Mouse (Mus musculus): ENCODE data around the gene Glt6d1.
"Not testable (repeated sequence)": the region's sequence is repeated elsewhere in the genome, so short reads cannot be mapped to it uniquely, and the experiment has no call there.

The Glt6d1 gene

DNA sequence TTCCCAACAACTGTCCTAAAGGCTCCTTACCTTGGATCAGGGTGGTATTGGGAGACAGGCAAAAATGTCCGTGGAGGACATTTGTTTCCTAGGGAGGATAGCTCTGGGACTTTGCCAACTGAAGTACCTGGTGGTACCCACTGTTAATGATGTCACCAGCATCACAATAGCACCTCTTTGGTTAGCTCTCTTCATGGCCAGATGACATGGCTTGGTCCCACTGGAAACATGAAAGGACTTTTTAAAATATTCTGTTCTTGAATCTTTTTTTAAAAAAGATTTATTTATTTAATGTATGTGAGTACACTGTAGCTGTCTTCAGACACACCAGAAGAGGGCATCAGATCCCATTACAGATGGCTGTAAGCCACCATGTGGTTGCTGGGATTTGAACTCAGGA, at the start of gene Glt6d1:
TSS of gene Glt6d1 (minus strand) at position 101 of the 400 bp plus-strand sequence.
- not testable (repeated sequence) for DNase-seq

DNA sequence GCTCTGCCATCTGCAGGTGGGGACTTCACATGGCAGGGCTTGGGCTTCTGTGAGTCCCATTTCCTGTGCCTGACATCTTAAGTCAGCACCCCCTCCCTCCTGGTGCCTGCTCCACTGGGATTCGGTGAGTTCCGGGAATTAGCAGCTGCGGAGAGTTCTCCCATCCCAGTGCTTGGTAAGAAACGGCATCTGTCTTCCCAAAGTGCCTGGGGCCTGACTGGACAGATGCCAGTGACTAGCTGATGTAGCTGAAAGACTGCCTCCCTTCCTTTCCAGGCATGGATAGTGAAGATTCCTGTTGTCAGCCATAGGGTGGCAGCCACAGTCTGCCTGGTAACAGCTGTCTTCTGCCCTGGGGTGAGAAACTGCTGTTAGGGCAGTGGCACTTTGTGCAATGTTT, 49.8 kb upstream of the Glt6d1 start:
- DNase-seq, result peak; percentile 83

GRCm38 (mm10) chr2:25864230-25864629, 48.6 kb upstream of the Glt6d1 start:
- DNase-seq, result peak; percentile 30

DNA sequence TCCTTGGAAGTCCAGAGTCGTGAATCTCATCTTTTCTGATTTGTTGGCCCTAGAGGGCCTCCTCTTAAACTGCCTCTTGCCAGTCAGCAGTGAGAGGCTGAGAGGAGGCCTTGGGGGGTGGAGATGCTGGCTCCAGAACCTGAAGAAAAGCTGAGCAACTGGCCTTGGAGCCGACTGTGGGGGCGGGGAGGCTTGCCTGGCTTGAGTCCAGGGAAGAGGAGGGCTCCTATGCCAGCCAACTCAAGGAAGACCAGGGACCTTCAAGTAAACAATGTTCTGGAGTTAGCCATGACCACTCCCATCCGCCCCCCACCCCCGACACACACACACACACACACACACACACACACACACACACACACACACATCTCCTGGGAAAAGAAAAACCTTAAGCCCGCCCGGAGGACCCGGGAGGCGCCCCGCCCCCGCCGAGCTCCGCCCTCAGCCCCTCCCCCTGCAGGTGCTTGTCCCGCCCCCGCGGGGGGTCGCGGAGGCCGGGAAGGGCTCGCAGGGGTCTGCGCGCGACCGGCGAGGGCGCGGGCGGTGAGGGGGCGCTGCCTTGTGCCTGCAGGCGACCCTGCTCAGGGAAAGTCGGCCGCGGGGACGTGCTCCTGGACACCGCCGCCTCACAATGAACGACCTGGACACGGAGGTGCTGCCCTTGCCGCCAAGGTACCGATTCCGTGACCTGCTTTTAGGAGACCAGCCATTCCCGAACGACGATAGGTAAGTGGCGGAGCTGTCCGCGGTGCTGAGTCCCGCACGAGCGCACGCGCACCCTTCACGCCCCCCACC, 47.9 kb upstream of the Glt6d1 start, which contains the start of gene Kcnt1:
TSS of gene Kcnt1 (plus strand) at position 398 of the 795 bp plus-strand sequence.
- peak; percentile 65 for DNase-seq

DNA sequence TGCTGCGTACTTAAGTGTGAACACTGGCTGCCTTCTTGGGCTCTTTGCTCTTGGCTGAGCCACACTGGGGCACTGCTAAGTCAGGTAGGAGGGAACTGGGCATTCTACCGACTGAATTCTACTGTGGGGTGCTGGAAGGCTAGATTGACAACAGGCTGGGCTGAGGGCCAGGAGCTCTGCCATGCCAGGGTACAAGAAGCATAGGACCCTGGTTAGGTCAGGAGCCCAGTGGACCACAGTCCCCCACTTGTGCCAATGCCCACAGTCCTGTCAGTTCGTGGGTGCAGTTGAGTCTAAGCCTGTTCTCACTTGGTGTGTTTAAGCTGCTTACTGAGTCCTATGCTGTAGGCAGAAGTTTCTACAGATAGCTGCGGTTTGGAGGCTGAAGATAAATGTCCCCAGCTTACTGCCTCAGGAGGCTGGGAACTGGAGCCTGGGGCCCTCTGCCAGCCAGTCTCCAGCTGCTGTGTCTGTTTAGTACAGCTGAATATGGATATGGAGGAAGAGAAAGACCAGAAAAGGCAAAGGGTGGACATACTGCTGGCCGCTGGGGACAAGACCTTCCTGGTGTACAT, 47.1 kb upstream of the Glt6d1 start:
- DNase-seq, result peak; percentile 59

DNA sequence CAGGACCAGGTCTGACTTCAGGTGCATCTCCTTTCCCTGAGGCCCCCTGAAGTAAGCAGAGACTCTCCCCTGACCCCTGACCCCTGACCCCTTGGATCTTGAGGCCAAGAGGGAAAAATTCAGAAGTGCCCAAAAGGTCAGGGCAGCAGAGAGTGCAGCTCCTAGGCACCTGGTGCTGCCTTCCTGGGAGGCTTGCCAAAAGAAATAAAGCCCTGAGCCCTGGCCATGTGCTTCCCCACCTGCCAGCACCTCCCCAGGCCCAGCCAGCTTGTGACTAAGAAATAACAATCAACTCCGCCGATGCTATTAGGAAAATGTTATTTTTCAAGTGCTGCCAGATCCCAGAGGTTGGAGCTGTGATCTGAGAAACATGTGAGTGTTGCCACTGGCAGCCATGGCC, 46.4 kb upstream of the Glt6d1 start:
- no peak for DNase-seq

- DNase-seq, result no peak
These were observed 44.2 kb upstream of the Glt6d1 start for GRCm38 (mm10) chr2:25859891-25860290.

DNA sequence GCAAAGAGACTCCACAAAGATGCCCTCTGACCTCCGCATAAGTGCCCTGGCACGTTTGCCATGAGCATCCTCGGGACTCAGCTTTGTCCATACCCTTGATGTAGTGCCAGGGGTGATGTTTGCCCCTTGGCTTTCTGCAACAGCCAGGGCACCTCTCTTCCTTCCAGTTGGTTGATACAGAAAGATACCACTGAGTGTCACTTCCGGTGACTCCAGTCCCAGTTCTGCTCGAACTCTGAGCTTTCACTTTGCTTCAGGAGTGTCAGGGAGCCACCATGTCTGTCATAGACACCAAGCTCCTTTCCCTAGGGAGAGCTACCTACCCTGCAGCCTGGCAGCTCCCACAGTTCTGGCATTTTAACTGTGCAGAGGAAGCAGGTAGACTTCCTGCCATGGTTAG, 38.4 kb upstream of the Glt6d1 start:
- no peak for DNase-seq

GRCm38 (mm10) chr2:25852626-25853025, 37.0 kb upstream of the Glt6d1 start:
- DNase-seq, result peak; percentile 66

GRCm38 (mm10) chr2:25850330-25850729, 34.7 kb upstream of the Glt6d1 start:
- peak; percentile 30 for DNase-seq

- DNase-seq, result no peak
These were observed 31.6 kb upstream of the Glt6d1 start, which contains the start of gene Sohlh1 for GRCm38 (mm10) chr2:25847226-25847625. TSS of gene Sohlh1 (minus strand) at chr2:25847248.

GRCm38 (mm10) chr2:25846516-25846915, 30.9 kb upstream of the Glt6d1 start:
- DNase-seq, result no peak

DNA sequence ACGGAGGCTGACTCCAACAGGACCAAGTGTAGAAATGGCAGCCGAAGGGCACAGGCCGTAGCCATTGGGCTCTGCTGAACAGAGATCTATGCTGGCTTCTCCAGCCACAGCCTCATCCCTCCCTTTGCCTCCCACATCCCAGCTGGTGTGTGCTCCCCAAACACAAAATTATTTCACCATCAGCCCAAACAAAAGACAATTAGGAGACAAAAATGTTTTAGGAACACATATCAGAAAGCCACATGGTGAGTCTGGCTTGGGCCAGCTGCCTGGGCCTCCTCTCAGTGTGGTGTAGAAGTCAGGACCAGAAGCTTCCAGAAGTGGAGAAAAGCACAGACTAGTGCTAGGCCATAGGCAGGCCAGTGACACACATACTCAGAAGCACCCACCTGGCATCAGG, 28.4 kb upstream of the Glt6d1 start:
- DNase-seq, result no peak

- DNase-seq, result peak; percentile 51
These were observed 27.1 kb upstream of the Glt6d1 start for GRCm38 (mm10) chr2:25842758-25843157.

DNA sequence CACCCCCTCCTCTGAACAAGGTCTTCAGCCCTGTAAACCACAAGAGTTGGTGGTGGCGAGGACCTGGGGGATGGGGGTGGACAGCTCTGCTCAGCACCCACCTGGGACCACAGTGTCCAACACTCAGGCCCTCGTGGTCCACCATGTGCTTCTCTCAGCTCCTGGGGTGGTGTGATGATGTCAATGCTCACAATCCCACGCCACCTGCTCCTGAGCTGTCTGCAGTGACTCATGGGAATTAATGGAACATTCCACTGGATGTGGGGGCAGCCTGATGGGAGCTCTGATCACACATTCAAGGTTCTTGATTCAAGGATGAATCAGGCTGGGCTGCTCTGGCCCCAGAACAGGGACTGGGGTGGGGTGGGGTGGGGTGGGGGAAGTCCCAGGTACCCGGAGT, 26.5 kb upstream of the Glt6d1 start:
- DNase-seq, result peak; percentile 68

DNA sequence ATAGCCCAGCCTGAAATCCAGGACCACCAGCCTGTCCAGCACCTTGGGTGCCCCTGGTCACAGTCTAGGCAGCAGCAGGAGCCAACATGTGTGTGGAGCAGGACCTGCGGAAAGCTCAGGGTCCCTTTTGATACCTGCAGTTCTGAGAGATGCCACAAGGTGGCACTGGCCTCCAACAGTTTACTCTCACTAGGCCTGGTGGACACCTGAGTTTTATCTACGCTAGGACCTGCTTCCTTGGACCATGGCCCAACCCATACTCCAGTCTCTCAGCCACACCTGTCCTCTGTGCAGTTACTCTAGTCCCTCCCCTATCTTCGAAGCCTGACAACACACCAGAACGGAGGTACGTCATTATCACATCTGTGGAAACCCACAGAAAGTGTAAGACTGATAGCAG, 20.6 kb upstream of the Glt6d1 start:
- DNase-seq, result peak; percentile 76

GRCm38 (mm10) chr2:25830786-25831185, 15.1 kb upstream of the Glt6d1 start:
- DNase-seq, result no peak

DNA sequence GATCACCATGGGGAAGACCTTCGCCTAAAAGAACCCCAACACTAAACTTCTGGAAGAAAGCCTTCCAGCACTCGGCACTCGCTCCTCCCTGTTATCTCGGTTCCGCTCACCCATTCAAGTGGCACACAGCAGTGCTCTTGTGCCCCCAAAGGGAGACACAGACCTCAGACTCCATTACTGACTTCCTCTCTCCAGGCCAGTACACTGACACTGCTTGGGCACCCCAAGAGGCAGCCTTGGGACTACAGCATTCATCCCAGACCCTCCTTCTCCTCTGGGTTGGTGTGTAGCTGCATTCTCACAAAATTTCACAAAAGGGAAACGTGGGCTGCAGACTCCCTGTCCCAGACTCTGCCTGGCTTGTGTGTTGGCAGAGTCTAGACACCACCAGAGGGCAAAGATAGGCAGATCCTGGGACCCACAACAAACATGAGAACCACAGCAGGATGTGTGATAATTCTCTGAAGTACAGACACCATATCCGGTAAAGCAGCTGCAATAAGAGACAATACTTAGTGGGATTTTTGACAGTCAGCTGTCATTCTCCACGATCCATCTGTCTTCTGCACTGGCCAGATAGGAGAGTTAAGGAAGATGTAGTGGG, 12.8 kb upstream of the Glt6d1 start:
- DNase-seq, result no peak

- no peak for DNase-seq
These were observed 9.1 kb upstream of the Glt6d1 start for GRCm38 (mm10) chr2:25824751-25825150.

DNA sequence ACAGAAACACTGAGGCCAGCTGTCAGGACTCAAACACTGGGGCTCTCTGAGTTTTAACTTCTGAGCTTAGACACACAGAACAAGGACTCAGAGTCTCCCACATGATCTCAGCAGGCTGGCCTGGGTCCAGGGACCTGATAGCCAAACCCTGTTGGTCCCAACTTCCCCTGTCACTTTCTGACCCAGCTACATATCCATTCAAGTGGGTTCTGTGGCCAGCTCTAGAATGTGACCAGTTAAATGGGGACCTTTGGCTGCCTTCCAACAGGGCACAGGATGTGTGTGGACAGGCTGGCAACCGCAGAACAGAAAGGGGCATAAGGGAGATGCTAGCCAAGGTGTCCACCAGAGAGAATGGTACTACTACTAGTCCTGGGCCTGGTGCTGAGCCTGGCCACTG, 7.2 kb upstream of the Glt6d1 start, which contains the start of gene Lcn9:
TSS of gene Lcn9 (plus strand) at position 348 of the 400 bp plus-strand sequence.
- DNase-seq, result no peak

DNA sequence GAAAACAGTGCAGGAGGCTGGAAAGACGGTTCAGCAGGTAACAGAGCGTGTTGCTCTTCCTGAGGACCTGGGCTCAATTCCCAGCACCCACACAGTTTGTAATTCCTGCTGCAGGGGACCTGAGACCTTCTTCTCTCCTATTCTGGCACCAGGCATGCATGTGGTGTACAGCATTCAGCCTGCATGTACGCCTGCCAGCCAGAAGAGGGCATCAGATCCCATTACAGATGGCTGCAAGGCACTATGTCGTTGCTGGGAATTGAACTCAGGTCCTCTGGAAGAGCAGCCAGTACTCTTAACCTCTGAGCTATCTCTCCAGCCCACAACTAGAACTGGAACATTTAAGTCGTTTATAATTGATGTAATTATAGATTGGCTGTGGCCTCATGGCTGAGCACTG, 2.3 kb downstream of the Glt6d1 start:
- no peak for DNase-seq

- DNase-seq, result no peak
These were observed 3.9 kb downstream of the Glt6d1 start for GRCm38 (mm10) chr2:25811711-25812110.

DNA sequence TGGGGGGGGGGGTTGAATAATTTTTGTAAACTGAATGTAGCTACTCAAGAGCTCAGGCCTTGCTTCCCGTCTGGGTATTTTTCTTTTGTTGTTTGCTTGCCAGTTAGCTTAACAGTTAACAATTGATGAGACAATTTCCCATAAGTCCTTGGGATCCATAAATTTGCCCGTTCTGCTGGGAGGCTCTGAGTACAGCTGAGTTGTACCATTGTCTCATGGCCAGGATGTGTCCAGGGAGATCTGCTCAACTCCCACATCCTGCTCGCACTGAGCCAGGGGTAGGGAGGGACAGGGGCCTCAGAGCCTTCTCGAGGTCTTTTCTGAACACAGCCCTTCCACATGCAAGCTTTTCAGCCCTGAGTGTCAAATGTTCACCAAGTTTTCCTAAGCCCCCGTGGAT, 17.6 kb downstream of the Glt6d1 start:
- DNase-seq, result peak; percentile 3

GRCm38 (mm10) chr2:25797635-25798034, 18.0 kb downstream of the Glt6d1 start:
- DNase-seq, result no peak

Data from right cerebral cortex, adult 18-20 months (tissue).